Mouse (Mus musculus): ENCODE results near the gene Tmem266.
A peak's percentile ranks its signal among the peaks of the same experiment; 100 is the strongest.

The Tmem266 gene

GRCm38 (mm10) chr9:55332476-55332875, 5.8 kb downstream of the Tmem266 start:
- no peak for DNase-seq

- DNase-seq: no peak
Measured at GRCm38 (mm10) chr9:55332949-55333348, 6.2 kb downstream of the Tmem266 start.

- DNase-seq: no peak
Measured at GRCm38 (mm10) chr9:55344165-55344564, 17.5 kb downstream of the Tmem266 start.

- no peak for DNase-seq
Measured at GRCm38 (mm10) chr9:55345332-55345731, 18.6 kb downstream of the Tmem266 start.

GRCm38 (mm10) chr9:55348664-55349063, 22.0 kb downstream of the Tmem266 start:
- DNase-seq: no peak

- DNase-seq: no peak
Measured at GRCm38 (mm10) chr9:55354686-55355085, 28.0 kb downstream of the Tmem266 start.

GRCm38 (mm10) chr9:55355270-55355834, 28.6 kb downstream of the Tmem266 start:
- DNase-seq: no peak

- DNase-seq: no peak
Measured at GRCm38 (mm10) chr9:55357164-55357563, 30.5 kb downstream of the Tmem266 start.

GRCm38 (mm10) chr9:55360372-55360771, 33.7 kb downstream of the Tmem266 start:
- DNase-seq: no peak

- DNase-seq: no peak
Measured at GRCm38 (mm10) chr9:55360861-55361260, 34.1 kb downstream of the Tmem266 start.

GRCm38 (mm10) chr9:55361969-55362368, 35.3 kb downstream of the Tmem266 start:
- no peak for DNase-seq

- no peak for DNase-seq
Measured at GRCm38 (mm10) chr9:55363707-55364106, 37.0 kb downstream of the Tmem266 start.

GRCm38 (mm10) chr9:55368011-55368410, 41.3 kb downstream of the Tmem266 start:
- no peak for DNase-seq

GRCm38 (mm10) chr9:55371908-55372307, 45.2 kb downstream of the Tmem266 start:
- DNase-seq: no peak

- DNase-seq: no peak
Measured at GRCm38 (mm10) chr9:55377603-55378250, 51.0 kb downstream of the Tmem266 start.

GRCm38 (mm10) chr9:55381456-55381855, 54.7 kb downstream of the Tmem266 start:
- DNase-seq: no peak

GRCm38 (mm10) chr9:55382441-55382840, 55.7 kb downstream of the Tmem266 start:
- DNase-seq: peak; percentile 15 to 40

GRCm38 (mm10) chr9:55386117-55386516, 59.4 kb downstream of the Tmem266 start:
- DNase-seq: no peak

- DNase-seq: peak; percentile 25 to 32
Measured at GRCm38 (mm10) chr9:55387862-55388505, 61.3 kb downstream of the Tmem266 start.

- peak; percentile 60 to 70 for DNase-seq
Measured at GRCm38 (mm10) chr9:55391909-55392658, 65.4 kb downstream of the Tmem266 start.

GRCm38 (mm10) chr9:55395650-55396049, 68.9 kb downstream of the Tmem266 start:
- DNase-seq: no peak

- DNase-seq: no peak
Measured at GRCm38 (mm10) chr9:55398985-55399554, 72.4 kb downstream of the Tmem266 start.

- no peak for DNase-seq
Measured at GRCm38 (mm10) chr9:55402276-55402675, 75.6 kb downstream of the Tmem266 start.

Measured in thymus, postnatal 36 days (tissue).